Mouse (Mus musculus): ENCODE measurements around the gene B4galt3.
"Not testable (repeated sequence)": the region's sequence is repeated elsewhere in the genome, so short reads cannot be mapped to it uniquely, and the experiment has no call there.

Gene B4galt3

GRCm38 (mm10) chr1:171285096-171285892 is 15.2 kb downstream of the B4galt3 start:
- no peak for DNase-seq

- no peak for DNase-seq
These were observed 16.4 kb downstream of the B4galt3 start for GRCm38 (mm10) chr1:171286517-171286916.

GRCm38 (mm10) chr1:171287136-171288081 is 17.3 kb downstream of the B4galt3 start, which contains the start of gene Usp21:
Gene Usp21, minus strand, starts transcription at chr1:171287991.
- peak; percentile 87 to 90 for DNase-seq

- DNase-seq = no peak
These were observed 18.2 kb downstream of the B4galt3 start for GRCm38 (mm10) chr1:171288328-171288727.

GRCm38 (mm10) chr1:171293351-171293750 is 23.2 kb downstream of the B4galt3 start:
- no peak for DNase-seq

GRCm38 (mm10) chr1:171293906-171294297 is 23.8 kb downstream of the B4galt3 start:
- DNase-seq = no peak

- DNase-seq = peak; percentile 68 to 75
These were observed 24.4 kb downstream of the B4galt3 start, which contains the start of gene Ufc1 for GRCm38 (mm10) chr1:171294298-171295062. Gene Ufc1, minus strand, starts transcription at chr1:171295024.

- DNase-seq = no peak
These were observed 24.9 kb downstream of the B4galt3 start for GRCm38 (mm10) chr1:171295063-171295402.

GRCm38 (mm10) chr1:171298226-171298625 is 28.1 kb downstream of the B4galt3 start:
- no peak for DNase-seq

GRCm38 (mm10) chr1:171306157-171306556 is 36.0 kb downstream of the B4galt3 start:
- DNase-seq = not testable (repeated sequence)

GRCm38 (mm10) chr1:171309321-171309720 is 39.2 kb downstream of the B4galt3 start:
- DNase-seq = no peak

- no peak for DNase-seq
These were observed 49.6 kb downstream of the B4galt3 start for GRCm38 (mm10) chr1:171319748-171320147.

- DNase-seq = no peak
These were observed 50.0 kb downstream of the B4galt3 start for GRCm38 (mm10) chr1:171320151-171320550.

GRCm38 (mm10) chr1:171321415-171321814 is 51.3 kb downstream of the B4galt3 start:
- DNase-seq = no peak

GRCm38 (mm10) chr1:171322012-171322411 is 51.9 kb downstream of the B4galt3 start:
- DNase-seq = no peak

GRCm38 (mm10) chr1:171325571-171325970 is 55.4 kb downstream of the B4galt3 start:
- no peak for DNase-seq

All from spleen, adult 18-20 months (tissue).